Mouse (Mus musculus): ENCODE data around the gene Magohb.
"Not testable (repeated sequence)": the region's sequence is repeated elsewhere in the genome, so short reads cannot be mapped to it uniquely, and the experiment has no call there.

Gene Magohb

DNA sequence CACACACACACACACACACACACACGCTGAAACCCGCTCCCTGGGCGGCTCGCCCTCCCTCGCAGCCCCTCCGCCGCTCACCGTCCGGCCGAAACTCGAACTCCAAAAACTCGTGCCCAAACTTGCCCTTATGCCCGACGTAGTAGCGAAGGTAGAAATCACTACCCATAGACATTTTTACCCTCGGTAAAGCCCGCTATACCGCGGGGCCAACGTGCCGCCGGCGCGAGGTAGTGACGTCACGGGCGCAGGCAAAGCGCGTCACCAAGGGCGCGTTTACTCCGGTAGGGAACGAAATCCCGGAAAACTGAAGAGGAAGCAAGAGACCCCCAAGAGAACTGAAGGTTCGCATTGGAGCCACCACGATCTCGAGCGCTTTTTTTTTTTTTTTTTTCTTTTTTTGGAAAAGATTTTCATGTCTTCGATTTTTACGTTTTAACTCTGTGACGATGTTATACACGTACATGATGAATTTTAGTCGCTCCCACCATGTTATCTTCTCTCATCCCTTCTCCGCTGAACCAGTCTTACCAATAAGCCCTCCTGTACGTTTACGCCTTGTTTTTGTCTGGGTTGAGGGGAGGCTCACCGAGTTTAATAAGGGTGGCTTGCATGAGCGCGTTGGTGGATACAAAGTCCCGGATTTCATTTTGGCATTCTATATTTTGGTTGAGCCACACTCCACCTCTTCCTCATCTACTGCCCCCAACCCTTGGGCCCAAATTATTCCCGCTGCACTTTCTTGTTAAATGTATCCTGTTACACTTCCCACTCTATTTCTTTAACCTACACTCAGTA is at the start of gene Magohb:
Gene Magohb, minus strand, starts transcription at position 254 of the 798 bp plus-strand sequence.
- DNase-seq (ENCODE audit: low spot score), result peak; percentile 96

DNA sequence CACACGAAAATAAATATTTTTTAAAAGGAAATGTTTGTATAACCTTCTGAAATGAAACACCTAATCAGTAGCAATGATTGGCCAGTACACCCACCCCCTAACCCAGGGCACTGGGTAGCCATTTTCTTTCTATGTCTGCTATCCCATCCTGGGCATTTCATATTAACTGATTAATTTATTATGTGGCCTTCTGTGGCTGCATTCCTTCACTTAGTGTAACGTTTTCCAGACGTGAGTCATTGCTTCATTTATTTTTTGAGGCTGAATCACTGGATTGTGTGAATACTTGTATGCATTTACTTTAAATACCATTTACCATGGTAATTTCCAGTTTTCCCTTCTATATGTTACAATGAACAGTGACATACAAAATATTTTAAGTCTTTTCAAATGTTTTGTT is 47.0 kb upstream of the Magohb start:
- DNase-seq (ENCODE audit: low spot score), result no peak

DNA sequence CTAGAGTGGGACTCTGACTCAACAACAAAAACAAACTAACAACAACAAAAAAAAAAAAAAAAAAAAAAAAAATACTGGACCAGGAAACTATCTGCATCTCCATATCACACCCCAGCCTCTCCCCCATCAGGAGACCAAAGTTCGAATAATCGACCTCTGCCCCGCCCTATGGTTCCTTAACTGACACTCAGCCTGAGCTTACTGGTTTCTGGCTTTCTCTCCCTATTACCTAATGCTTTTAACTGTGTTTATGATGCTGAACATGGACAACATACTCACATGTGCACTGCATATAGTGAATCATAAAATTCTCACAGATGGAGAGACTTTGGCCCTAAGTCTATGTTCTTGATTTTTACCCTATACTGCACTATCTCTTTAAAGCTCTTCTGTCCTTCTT is 46.3 kb upstream of the Magohb start:
- no peak for DNase-seq (ENCODE audit: low spot score)

DNA sequence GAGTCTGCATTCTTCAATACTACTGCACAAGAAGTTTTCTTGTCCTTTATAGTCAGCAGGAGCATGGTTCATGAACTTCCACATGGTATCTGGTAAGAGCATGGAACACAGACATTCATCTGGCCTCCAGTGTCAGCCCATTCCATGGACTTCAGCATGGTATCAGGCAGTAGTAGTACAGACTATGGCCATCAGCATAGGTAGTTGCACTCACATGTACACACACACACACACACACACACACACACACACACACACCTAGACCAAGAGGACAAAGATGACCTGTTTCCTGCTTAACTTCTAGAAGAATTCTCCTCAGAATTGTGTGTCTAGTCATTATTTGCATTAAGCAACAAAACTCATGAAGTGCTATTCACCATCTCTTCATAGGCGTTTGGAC is 45.7 kb upstream of the Magohb start:
- DNase-seq (ENCODE audit: low spot score), result no peak

DNA sequence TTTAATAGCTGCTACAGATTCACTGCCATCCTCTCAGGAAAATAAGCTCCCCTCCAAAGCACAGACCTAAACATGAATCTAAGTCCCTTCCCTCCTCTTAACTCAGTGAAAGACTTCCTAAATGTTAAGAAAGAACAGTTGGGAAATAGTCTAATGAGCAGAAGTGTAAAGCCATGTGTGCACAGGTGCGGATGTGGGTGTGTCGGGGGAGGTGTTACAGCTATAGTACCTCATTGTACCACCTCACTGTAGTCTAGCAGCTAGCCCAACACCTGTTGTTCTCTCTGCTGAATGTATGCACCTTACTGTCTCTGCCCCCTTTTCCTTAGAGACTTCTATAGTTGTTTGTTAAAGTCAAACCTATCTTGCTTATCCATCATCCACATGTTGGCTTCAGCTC is 34.0 kb upstream of the Magohb start:
- no peak for DNase-seq (ENCODE audit: low spot score)

DNA sequence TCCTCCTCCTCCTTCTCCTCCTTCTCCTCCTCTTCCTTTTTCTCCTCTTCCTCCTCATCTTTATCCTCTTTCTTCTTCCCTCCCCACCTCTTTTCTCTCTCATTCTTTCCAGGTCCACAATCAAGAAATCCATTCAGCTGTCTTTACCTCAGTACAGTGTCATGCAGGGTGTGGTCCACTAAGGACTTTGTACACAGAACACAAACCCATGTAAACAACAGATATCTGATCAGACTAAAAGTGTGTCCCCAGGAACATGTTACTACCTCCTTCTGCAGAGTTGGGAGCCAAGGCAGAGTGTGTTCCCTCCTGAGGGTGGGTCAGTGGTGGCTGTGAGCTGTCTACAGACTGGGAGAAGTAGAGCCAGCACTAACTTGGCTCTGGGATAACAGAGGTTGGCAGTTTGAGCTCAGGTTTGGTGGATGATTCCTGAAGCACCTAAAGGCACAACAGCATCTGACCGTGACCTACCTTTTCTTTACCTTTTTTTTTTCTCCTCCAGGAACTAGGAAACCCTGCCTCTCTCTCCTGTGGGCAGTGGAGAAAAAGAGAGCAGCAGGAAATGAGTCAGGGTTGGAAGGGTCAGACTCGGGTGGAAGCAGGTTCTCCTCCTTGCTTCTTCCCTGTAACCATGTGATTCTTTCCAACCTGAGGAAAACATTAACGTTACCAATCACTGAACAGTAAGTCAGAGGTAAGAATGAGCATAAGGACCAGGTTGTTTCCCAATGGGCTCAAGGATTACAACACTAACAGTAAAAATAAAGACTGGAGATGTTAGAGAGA is 29.0 kb upstream of the Magohb start:
- no peak for DNase-seq (ENCODE audit: low spot score)

DNA sequence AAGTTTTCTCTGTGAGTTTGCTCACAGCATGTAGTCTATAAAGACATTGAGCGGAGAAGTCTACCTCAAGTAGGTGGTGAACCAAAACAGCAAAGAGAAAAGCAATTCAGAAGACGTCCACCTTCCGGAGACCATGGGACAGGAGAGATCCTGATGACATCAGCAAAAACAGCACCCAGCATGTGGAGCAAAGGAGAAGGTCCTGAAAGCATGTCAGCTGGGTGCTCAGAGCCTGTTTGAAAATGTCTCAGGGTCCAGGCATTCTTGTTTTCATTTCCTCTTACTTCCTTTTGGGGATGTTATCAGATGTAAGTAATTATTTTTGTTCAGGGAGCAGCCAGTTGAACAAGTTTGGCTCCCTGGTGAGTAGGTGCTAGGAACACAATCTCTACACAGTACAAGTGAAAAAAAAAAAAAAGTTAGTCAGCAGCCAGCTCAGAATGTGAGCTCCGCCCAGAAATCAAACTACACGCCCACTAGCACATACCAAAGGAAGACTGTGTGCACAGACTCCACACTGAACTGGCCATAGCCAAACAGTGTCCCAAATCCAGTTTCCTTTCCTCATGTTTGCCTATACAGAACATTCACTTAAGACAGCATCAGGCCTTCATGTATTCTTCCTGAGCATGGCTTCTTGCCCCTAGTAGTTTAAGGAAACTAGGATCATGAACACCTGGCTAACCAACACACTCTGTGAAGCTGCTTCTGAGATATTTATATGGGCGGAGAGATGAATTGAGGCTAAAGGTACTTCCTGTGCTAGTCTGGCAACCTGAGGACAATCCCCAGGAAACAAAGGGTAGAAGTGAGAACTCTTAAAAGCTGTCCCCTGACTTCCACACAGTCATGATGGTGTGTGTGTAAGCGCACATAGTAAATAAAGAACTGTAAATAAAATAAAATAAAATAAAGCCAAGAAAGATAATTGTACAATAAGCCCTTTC is 23.4 kb upstream of the Magohb start:
- DNase-seq (ENCODE audit: low spot score), result no peak

DNA sequence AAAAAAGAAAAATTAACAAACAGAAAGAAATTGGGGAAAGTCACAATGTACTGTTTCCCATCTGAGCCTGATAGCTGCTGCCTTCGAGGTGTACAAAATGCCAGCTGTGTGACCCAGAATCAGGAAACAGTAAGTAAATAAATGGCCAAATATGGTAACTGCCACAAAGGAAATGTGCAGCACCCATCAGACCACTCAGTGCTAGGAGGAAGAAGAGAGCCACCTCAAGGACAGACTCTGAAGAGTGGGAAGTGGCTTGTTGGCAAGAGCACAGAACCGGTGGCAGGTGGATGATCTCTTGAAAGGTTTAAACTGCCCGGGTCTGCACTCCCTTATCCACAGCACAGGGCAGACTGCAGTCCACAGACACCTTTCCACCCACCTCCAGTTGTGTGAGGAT is 15.0 kb upstream of the Magohb start:
- no peak for DNase-seq (ENCODE audit: low spot score)

DNA sequence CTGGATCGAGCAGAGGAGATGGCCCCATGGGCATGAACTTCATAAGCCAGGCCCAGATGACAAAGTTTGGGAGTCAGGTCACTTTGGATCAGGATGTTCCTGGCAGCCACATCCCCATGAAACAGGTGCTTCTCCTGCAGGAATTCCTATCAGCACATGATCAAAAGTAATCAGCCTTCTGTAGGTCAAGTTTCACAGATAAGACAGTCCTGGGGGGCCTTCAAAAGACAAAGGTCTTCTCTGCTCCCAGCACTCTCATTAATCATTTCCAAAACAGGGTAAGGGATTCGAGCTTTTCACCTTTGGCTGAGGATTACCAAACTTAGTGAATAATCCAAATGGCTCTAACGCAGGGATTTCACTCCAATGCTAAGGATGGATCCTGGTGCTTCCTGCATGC is 11.7 kb upstream of the Magohb start:
- no peak for DNase-seq (ENCODE audit: low spot score)

DNA sequence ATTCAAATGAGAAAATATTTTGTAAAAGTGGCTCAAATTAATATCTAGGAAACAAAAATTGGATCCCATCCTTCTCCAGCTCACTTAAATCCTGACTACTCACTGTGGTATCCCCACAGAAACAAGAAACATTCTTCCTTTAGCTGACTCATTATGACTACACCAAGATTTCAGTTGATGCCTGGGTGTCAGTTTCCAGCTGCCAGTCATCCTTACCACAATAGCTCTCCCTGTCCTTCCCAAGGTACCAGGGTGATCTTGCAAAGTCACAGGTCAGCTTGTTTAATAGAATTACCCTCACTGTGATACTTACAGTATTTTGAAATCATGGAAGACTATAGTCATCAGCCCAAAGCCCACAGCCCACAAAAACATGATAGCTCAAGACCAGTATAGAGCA is 5.5 kb upstream of the Magohb start:
- no peak for DNase-seq (ENCODE audit: low spot score)

DNA sequence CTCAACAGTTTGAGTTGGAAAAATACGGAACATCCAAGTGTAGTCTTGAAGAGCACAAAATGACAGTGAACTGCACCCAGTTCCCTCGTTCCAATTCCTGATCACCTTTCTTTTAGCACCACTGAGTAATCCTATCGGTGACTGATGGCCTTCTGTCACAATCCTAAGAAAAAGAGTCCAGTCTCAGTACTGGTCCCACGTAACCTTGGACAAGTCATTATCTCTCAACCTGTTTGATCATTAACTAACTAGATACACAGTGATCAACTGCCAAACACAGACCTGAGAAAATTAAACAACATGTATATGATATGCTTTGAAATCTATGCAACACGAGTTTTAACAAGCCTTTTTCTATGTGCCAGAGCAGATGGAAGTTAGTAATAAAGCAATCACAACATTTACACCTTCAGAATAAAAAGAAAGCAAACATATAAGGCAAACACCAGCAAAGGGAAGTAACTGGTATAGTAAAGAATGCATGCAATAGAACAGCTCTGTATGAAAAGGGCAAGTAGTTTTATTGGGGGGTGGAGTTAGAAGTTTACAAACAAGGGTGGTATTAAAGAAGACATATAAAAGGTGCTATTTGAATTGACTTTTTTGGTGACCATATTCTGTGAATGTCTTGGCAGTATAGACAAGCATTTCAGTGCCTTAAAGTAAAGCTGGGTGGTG is 1.5 kb upstream of the Magohb start:
- no peak for DNase-seq (ENCODE audit: low spot score)

DNA sequence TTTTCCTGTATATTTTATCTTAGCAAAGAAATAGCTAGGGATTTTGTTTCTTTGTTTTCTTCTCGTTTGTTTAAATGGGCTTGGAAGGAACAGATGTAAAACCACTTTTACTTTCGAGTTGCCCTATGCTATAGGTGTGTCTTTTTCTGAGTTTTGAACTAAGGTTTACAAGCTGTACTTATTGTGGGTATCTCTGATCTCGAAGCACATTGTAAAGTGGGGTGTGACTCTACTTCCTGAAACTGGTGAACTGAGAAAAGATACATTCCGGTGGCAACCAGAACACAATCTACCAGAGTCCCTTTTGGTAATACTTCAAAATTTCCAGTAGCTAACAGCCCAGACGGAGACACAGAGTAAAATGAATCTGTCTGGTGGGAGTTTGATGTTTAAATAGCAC is 872 bp upstream of the Magohb start:
- DNase-seq (ENCODE audit: low spot score), result no peak

DNA sequence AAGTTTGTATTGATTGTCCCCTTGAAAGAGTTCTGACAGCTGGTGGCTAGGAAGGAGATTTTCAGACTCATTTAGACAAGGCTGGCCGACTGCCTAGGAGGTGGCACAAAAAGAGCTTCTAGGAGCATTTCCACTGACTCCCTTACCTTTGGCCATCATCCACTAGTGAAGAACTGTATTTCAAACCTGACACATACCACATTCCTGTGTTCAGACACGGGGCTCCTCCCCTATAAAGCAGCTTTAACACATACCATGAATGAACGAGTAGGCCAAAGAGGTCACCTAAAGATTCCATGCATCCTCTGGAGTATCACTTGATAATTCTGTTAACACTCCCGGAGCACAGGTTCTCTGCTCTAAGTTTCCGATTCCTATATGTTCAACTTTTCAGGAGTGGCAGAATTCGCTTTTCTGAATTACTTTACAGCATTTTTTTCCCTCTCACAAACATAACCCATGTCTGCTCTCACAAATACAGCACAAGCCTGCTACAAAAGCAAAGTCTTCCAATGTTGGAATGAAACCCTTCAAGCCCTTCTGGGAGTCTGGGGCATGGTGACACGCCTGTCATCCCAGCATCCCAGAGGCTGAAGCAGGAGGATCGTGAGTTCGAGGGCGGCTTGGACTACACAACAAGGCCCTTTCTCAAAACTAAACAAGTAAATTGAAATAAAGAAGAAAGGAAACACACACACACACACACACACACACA is 611 bp downstream of the Magohb start:
- DNase-seq (ENCODE audit: low spot score), result no peak

DNA sequence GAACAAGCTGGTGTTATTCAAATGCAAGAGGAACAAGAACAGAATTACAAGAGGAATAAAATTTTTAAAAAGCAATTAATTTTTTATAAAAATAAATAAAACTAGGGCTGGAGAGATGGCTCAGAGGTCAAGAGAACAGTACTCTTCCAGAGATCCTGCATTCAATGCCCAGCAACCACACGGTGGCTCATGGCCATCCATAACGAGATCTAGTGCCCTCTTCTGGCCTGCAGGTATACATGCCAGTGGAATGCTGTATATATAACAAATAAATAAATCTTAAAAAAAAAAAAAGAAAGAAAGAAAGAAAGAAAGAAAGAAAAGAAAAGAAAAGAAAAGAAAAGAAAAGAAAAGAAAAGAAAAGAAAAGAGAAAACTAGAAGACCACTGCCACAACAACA is 2.6 kb downstream of the Magohb start:
- DNase-seq (ENCODE audit: low spot score), result no peak

DNA sequence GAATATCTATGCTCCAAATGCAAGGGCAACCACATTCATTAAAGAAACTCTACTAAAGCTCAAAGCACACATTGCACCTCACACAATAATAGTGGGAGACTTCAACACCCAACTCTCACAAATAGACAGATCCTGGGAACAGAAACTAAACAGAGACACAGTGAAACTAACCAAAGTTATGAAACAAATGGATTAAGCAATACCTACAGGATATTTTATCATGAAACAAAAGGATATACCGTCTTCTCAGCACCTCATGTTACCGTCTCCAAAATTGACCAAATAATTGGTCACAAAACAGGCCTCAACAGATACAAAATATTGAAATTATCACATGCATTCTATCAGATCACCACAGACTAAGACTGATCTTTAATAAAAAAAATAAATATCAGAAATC is 14.9 kb downstream of the Magohb start:
- not testable (repeated sequence) for DNase-seq (ENCODE audit: low spot score)

DNA sequence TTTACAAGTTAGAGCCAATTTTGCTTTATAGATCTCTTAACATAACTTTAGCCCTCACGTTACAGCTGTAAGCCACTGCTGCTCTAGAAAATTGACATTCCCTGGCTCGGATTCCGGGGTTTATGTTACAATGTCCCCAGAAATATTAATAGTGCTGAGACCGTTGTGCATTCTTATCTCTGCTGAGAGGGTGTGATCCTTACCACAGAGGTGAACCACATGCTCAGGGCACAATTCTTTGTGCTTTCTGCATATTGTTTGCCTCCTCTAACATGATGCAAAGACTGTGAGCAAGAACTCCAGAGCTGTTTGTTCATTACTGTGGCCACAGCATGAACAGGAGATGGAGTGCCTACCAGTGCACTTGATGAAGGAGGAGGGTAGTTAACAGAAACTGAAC is 16.4 kb downstream of the Magohb start:
- DNase-seq (ENCODE audit: low spot score), result no peak

DNA sequence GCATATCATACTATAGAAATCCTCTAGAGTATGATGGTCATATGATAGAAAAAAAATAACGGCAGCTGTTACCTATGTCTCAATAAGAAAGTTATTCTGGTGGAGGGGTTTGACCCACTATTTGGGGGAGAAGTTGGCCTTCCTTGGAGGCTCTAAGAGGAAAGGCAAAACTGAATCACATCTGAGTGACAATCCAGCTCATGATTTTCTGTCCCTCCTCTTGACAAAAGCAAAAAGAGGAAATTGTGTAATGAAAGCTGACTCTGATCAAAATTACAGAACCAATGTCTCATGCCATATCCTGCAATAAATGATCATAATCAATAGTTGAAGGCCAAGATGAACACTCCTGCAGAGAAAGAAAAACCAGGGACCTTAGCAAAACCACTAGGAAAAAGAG is 20.7 kb downstream of the Magohb start:
- DNase-seq (ENCODE audit: low spot score), result no peak

DNA sequence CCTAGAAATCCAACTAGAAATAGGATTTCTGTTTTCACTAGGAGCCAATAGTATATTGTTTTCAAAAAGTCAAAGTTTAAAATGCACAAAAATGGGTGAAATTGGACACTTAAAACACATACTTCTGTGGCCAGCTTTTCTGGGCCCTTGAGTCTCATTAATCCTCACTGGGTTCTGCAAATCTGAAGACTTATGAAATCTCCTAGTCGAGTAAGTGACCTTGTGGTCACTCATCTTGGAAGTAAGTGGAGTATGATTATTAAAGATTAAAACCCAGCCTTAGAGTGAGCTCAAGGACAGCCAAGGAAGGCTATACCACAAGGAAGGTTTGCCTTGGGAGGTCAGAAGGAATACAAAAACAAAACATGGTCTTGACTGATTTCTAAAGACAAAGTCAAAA is 22.7 kb downstream of the Magohb start:
- DNase-seq (ENCODE audit: low spot score), result no peak

DNA sequence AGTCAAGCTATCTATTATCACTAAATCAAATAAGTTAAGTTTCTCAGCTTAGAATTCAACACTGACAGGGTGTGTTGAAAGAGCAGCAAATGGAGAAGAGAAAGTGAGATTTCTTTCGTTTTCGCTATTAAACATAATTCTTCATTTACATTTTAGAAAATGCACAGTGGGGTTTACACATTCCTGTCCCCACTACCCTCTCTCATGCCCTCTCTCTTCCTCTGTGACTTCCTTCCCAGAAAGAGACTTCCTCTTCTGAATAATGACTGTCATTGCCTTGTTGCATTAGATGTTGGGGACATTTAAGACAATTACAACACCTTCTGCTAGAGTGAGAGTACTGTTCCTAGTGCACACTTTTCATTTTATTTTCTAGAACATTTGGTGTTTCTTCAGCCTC is 23.4 kb downstream of the Magohb start:
- no peak for DNase-seq (ENCODE audit: low spot score)

DNA sequence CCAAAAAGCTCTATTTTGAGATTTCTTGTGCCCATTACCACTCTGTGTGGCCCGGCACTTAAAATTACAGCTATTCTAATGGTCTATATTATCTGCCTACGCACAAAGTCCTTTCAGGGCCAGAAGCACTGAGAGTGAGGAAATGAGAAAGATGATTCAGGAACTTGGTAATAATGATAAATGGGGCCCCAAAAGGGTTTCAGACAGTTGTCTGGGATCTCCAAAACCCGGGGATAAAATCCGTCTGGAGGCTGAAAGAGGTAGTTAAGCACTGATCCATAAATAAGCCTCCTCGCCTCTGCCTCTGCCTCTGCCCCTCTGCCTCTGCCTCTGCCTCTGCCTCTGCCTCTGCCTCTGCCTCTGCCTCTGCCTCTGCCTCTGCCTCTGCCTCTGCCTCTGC is 28.9 kb downstream of the Magohb start:
- no peak for DNase-seq (ENCODE audit: low spot score)

DNA sequence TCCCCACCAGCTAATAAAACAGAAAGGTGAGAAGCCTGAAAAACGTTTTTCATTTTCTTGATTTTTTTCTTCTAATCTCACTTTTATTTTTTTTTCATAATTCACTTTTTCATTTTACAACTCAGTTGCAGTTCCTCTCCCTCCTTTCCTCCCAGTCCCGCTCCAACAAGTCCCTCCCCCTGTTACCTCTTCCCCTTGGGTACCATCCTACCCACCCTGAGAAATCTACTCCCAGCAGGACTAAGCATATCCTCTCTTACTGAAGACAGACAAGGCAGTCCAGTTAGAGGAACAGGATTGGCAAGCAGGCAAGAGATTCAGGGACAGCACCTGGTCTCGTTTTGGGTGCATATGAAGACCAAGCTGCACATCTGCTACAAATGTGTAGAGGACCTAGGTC is 30.3 kb downstream of the Magohb start:
- DNase-seq (ENCODE audit: low spot score), result no peak
